Mouse (Mus musculus) heart, postnatal 14 days (tissue): ENCODE measurements around the gene Gm6525. TPM values are rescaled to one million over a fixed set of nuclear protein-coding genes. Genes with fewer than 3 reads are reported as not detected.

Source experiments
- DNase-seq, 2 experiments: peaks; one replicate each; pipeline ENCODE4 v3.0.0; 2021 to 2022
- intact Hi-C: fragments of 180-260 bp; cut with DNase I; formaldehyde crosslinking; loops from one replicate; pipeline ENCODE4 v1.15.1; 2025
- total RNA-seq, 2 experiments: library from RNA; stranded (reverse); gene quantifications; 2 replicates each; pipeline ENCODE4 v1.2.3; 2021

Gene Gm6525
- total RNA-seq, 2 experiments from 2014 or later = not detected

- intact Hi-C loops = no loop called here
- peak in 1 of 2 experiments; percentile 26 for DNase-seq
Measured at GRCm38 (mm10) chr3:84207366-84207765, 33.5 kb downstream of the Gm6525 start.

GRCm38 (mm10) chr3:84208475-84208874, 34.6 kb downstream of the Gm6525 start:
- no peak for DNase-seq
- intact Hi-C loops = no loop called here

GRCm38 (mm10) chr3:84208917-84209513, 35.1 kb downstream of the Gm6525 start:
- no peak for DNase-seq
- intact Hi-C loops = no loop called here

- no peak for DNase-seq
- intact Hi-C loops = no loop called here
Measured at GRCm38 (mm10) chr3:84211340-84211875, 37.5 kb downstream of the Gm6525 start.

- DNase-seq = no peak
Measured at GRCm38 (mm10) chr3:84214501-84214900, 40.6 kb downstream of the Gm6525 start.

GRCm38 (mm10) chr3:84215253-84215652, 41.3 kb downstream of the Gm6525 start:
- DNase-seq = peak; percentile 24 to 44
- intact Hi-C loops = loop anchor here (5.0 kb wide), 1 partner anchor 38 kb away; no protein-coding TSS in a partner anchor

More at GRCm38 (mm10) chr3:84214501-84214900, 40.6 kb downstream of the Gm6525 start:
- intact Hi-C loops = no loop called here

- intact Hi-C loops = loop anchor here (5.0 kb wide), 1 partner anchor 39 kb away; no protein-coding TSS in a partner anchor
- no peak for DNase-seq
Measured at GRCm38 (mm10) chr3:84215743-84216360, 41.9 kb downstream of the Gm6525 start.

GRCm38 (mm10) chr3:84217118-84217960, 43.4 kb downstream of the Gm6525 start:
- no peak for DNase-seq
- intact Hi-C loops = loop anchor here (5.0 kb wide), 1 partner anchor 40 kb away; no protein-coding TSS in a partner anchor

GRCm38 (mm10) chr3:84217961-84218351, 44.1 kb downstream of the Gm6525 start:
- DNase-seq = no peak
- intact Hi-C loops = loop anchor here (5.0 kb wide), 1 partner anchor 41 kb away; no protein-coding TSS in a partner anchor

GRCm38 (mm10) chr3:84218498-84218897, 44.6 kb downstream of the Gm6525 start:
- intact Hi-C loops = loop anchor here (5.0 kb wide), 1 partner anchor 41 kb away; no protein-coding TSS in a partner anchor
- no peak for DNase-seq

GRCm38 (mm10) chr3:84219166-84219710, 45.3 kb downstream of the Gm6525 start:
- intact Hi-C loops = loop anchor here (5.0 kb wide), 1 partner anchor 42 kb away; no protein-coding TSS in a partner anchor
- DNase-seq = no peak

- intact Hi-C loops = loop anchor here (5.0 kb wide), 2 partner anchors 38 to 42 kb away; no protein-coding TSS in a partner anchor
- no peak for DNase-seq
Measured at GRCm38 (mm10) chr3:84219720-84220273, 45.9 kb downstream of the Gm6525 start.

GRCm38 (mm10) chr3:84220326-84220725, 46.4 kb downstream of the Gm6525 start:
- intact Hi-C loops = loop anchor here (5.0 kb wide), 1 partner anchor 37 kb away; no protein-coding TSS in a partner anchor
- no peak for DNase-seq

- intact Hi-C loops = loop anchor here (5.0 kb wide), 1 partner anchor 37 kb away; no protein-coding TSS in a partner anchor
- DNase-seq = peak; percentile 52 to 64
Measured at GRCm38 (mm10) chr3:84220748-84221147, 46.8 kb downstream of the Gm6525 start.

Other genes starting within 250 kb of the Gm6525 start
- gene Tmem131l, start 133.9 kb upstream of the Gm6525 start, total RNA-seq = 10 to 100 TPM; 31.4 to 33.6 TPM
- 1 to 10 TPM; 4.0 to 6.5 TPM for gene Mnd1, start 18.3 kb upstream of the Gm6525 start, total RNA-seq
- 1 to 10 TPM; 6.9 to 8.5 TPM for gene Trim2, start 132.8 kb downstream of the Gm6525 start, total RNA-seq